Mouse (Mus musculus): ENCODE measurements around the gene Osr1. TPM values are rescaled to one million over a fixed set of nuclear protein-coding genes. Genes with fewer than 3 reads are reported as not detected.

Gene Osr1
- polyA plus RNA-seq, 1 experiment, result 2.2 TPM

- no peaks in the 10 kb centered on the region for H3K36me3 ChIP-seq (ENCODE audit: control insufficient read depth, insufficient read depth)
- TF ChIP-seq CTCF (IDR thresholded peaks at IDR 0.05; ENCODE audit: control insufficient read depth, insufficient read depth, insufficient read length) (no peak), FOSL1 (IDR thresholded peaks at IDR 0.05; ENCODE audit: insufficient read depth, low read length, poor library complexity, severe bottlenecking) (no peak), MYOD1 (IDR thresholded peaks at IDR 0.05; ENCODE audit: control insufficient read depth, insufficient read length, low read depth) (no peak), MAX (IDR thresholded peaks at IDR 0.05) (no peak)
- no peaks in the 10 kb centered on the region for H3K27me3 ChIP-seq (ENCODE audit: control insufficient read depth, insufficient read depth, insufficient read length)
- H3K79me3 ChIP-seq (ENCODE audit: low read depth), result no peaks in the 10 kb centered on the region
- H3ac ChIP-seq (ENCODE audit: control insufficient read depth, insufficient read length, low read depth), result no peak overlapping the region
- H3K4me3 ChIP-seq (ENCODE audit: insufficient read depth, poor library complexity, severe bottlenecking), result no peak overlapping the region
- H3K79me2 ChIP-seq (ENCODE audit: control insufficient read depth, insufficient read depth), result no peaks in the 10 kb centered on the region
Measured at GRCm38 (mm10) chr12:9572022-9572421, 2.1 kb downstream of the Osr1 start.

- no peaks in the 10 kb centered on the region for H3K79me3 ChIP-seq (ENCODE audit: low read depth)
- no peak overlapping the region for H3ac ChIP-seq (ENCODE audit: control insufficient read depth, insufficient read length, low read depth)
- H3K4me3 ChIP-seq (ENCODE audit: insufficient read depth, poor library complexity, severe bottlenecking), result no peak overlapping the region
- H3K79me2 ChIP-seq (ENCODE audit: control insufficient read depth, insufficient read depth), result no peaks in the 10 kb centered on the region
- H3K27me3 ChIP-seq (ENCODE audit: control insufficient read depth, insufficient read depth, insufficient read length), result no peaks in the 10 kb centered on the region
- TF ChIP-seq USF1 (IDR thresholded peaks at IDR 0.05; ENCODE audit: low read depth), result no peak
- TF ChIP-seq MYOG (IDR thresholded peaks at IDR 0.05; ENCODE audit: control insufficient read depth, extremely low read depth, insufficient read length), result no peak
- TF ChIP-seq CTCF (IDR thresholded peaks at IDR 0.05; ENCODE audit: control insufficient read depth, insufficient read depth, insufficient read length), result no peak
- TF ChIP-seq MYOD1 (IDR thresholded peaks at IDR 0.05; ENCODE audit: control insufficient read depth, insufficient read length, low read depth), result no peak
- TF ChIP-seq FOSL1 (IDR thresholded peaks at IDR 0.05; ENCODE audit: insufficient read depth, low read length, poor library complexity, severe bottlenecking), result no peak
- TF ChIP-seq MAX (IDR thresholded peaks at IDR 0.05), result no peak
- no peak for TF ChIP-seq CEBPB (IDR thresholded peaks at IDR 0.05; ENCODE audit: low read depth)
- H3K36me3 ChIP-seq (ENCODE audit: control insufficient read depth, insufficient read depth), result no peaks in the 10 kb centered on the region
Measured at GRCm38 (mm10) chr12:9573682-9574081, 3.8 kb downstream of the Osr1 start.

DNA sequence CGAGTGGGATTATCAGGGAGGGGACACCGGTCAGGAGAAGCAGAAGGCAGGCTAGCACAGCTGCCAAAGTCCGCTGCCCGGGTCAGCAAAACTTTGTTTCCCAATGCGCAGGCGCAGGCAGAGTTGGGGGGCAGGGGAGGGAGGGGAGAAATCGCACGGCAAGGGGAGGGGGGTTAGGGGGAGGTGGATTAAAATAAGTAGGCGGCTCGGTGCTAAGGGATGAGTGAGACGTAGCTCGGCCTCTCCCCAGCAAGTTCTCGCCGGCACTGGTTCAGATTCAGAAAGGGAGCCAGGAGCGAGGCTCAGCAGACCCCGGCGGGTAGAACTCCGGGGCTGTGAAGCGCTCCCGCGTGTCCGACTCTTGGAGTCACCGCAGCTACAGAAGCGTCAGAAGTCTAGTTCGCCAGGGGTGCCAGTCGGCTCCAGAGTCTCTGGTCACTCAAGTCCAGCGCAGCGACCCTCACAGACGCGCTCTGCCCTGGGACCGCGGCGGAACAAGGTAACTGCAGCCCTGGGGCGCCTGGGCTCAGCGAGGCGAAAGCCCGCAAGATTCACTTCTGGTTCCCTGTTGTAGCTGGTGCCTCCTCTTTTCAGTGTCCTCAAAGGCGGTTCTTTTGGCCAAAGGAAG, 4.4 kb downstream of the Osr1 start:
- H3K79me2 ChIP-seq (ENCODE audit: control insufficient read depth, insufficient read depth), result no peaks in the 10 kb centered on the region
- no peak for TF ChIP-seq CEBPB (IDR thresholded peaks at IDR 0.05; ENCODE audit: low read depth)
- TF ChIP-seq MYOD1 (IDR thresholded peaks at IDR 0.05; ENCODE audit: control insufficient read depth, insufficient read length, low read depth), result no peak
- TF ChIP-seq MAX (IDR thresholded peaks at IDR 0.05), result no peak
- TF ChIP-seq MYOG (IDR thresholded peaks at IDR 0.05; ENCODE audit: control insufficient read depth, extremely low read depth, insufficient read length), result no peak
- TF ChIP-seq FOSL1 (IDR thresholded peaks at IDR 0.05; ENCODE audit: insufficient read depth, low read length, poor library complexity, severe bottlenecking), result no peak
- H3K36me3 ChIP-seq (ENCODE audit: control insufficient read depth, insufficient read depth), result no peaks in the 10 kb centered on the region
- no peaks in the 10 kb centered on the region for H3K27me3 ChIP-seq (ENCODE audit: control insufficient read depth, insufficient read depth, insufficient read length)
- H3K4me3 ChIP-seq (ENCODE audit: insufficient read depth, poor library complexity, severe bottlenecking), result peak overlapping the region; percentile 29
- H3ac ChIP-seq (ENCODE audit: control insufficient read depth, insufficient read length, low read depth), result peak overlapping the region; percentile 61
- H3K79me3 ChIP-seq (ENCODE audit: low read depth), result no peaks in the 10 kb centered on the region

GRCm38 (mm10) chr12:9575158-9576042, 5.5 kb downstream of the Osr1 start:
- Histone ChIP-seq H3K79me2 (ENCODE audit: control insufficient read depth, insufficient read depth) (no peaks in the 10 kb centered on the region), H3K27me3 (ENCODE audit: control insufficient read depth, insufficient read depth, insufficient read length) (no peaks in the 10 kb centered on the region), H3K79me3 (ENCODE audit: low read depth) (no peaks in the 10 kb centered on the region), H3K4me3 (ENCODE audit: insufficient read depth, poor library complexity, severe bottlenecking) (no peak overlapping the region), H3ac (ENCODE audit: control insufficient read depth, insufficient read length, low read depth) (no peak overlapping the region), H3K36me3 (ENCODE audit: control insufficient read depth, insufficient read depth) (no peaks in the 10 kb centered on the region)
- TF ChIP-seq MYOD1 (IDR thresholded peaks at IDR 0.05; ENCODE audit: control insufficient read depth, insufficient read length, low read depth), result no peak
- no peak for TF ChIP-seq CTCF (IDR thresholded peaks at IDR 0.05; ENCODE audit: control insufficient read depth, insufficient read depth, insufficient read length)
- TF ChIP-seq CEBPB (IDR thresholded peaks at IDR 0.05; ENCODE audit: low read depth), result no peak
- TF ChIP-seq MAX (IDR thresholded peaks at IDR 0.05), result no peak
- TF ChIP-seq MYOG (IDR thresholded peaks at IDR 0.05; ENCODE audit: control insufficient read depth, extremely low read depth, insufficient read length), result no peak
- TF ChIP-seq FOSL1 (IDR thresholded peaks at IDR 0.05; ENCODE audit: insufficient read depth, low read length, poor library complexity, severe bottlenecking), result no peak
- no peak for TF ChIP-seq USF1 (IDR thresholded peaks at IDR 0.05; ENCODE audit: low read depth)

DNA sequence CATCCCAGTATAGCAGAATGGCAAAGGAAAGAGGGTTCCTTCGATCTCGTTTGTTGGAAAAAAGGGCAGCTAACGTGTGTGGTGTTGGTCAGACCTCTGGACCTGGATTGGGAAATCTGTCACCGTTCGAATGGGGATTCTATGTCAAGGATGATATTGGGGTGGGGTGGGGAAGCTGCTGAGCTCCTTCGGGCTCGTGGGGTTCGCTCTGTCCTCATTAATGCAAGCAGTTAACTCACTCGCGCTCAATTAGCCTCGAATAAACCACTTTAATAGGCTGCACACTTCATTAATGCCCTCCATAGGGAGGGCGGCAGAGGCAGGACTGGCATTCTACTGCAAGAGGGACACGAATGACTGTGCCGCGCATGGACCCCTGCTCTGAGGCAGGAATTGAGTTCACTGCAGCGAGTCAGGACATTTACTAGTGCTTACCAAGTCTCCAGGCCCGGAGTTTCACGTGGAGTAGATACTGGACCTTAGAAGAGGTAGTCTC, 6.2 kb downstream of the Osr1 start:
- H3ac ChIP-seq (ENCODE audit: control insufficient read depth, insufficient read length, low read depth), result no peak overlapping the region
- no peaks in the 10 kb centered on the region for H3K36me3 ChIP-seq (ENCODE audit: control insufficient read depth, insufficient read depth)
- TF ChIP-seq FOSL1 (IDR thresholded peaks at IDR 0.05; ENCODE audit: insufficient read depth, low read length, poor library complexity, severe bottlenecking) (no peak), CTCF (IDR thresholded peaks at IDR 0.05; ENCODE audit: control insufficient read depth, insufficient read depth, insufficient read length) (no peak)
- no peak overlapping the region for H3K4me3 ChIP-seq (ENCODE audit: insufficient read depth, poor library complexity, severe bottlenecking)
- H3K79me2 ChIP-seq (ENCODE audit: control insufficient read depth, insufficient read depth), result no peaks in the 10 kb centered on the region
- no peaks in the 10 kb centered on the region for H3K27me3 ChIP-seq (ENCODE audit: control insufficient read depth, insufficient read depth, insufficient read length)
- no peaks in the 10 kb centered on the region for H3K79me3 ChIP-seq (ENCODE audit: low read depth)
